Mouse (Mus musculus): ENCODE results near the gene 1810010D01Rik.

1810010D01Rik gene

GRCm38 (mm10) chr7:145215476-145215875, 7.6 kb upstream of the 1810010D01Rik start:
- in situ Hi-C loops (cut with MboI, MseI), result no loop called here

- in situ Hi-C loops (cut with MboI, MseI), result no loop called here
Observed at GRCm38 (mm10) chr7:145211680-145212659, 4.1 kb upstream of the 1810010D01Rik start.

GRCm38 (mm10) chr7:145210477-145211070, 2.7 kb upstream of the 1810010D01Rik start:
- in situ Hi-C loops (cut with MboI, MseI), result no loop called here

GRCm38 (mm10) chr7:145206801-145207200, 1.1 kb downstream of the 1810010D01Rik start:
- in situ Hi-C loops (cut with MboI, MseI), result no loop called here

GRCm38 (mm10) chr7:145206056-145206610, 1.8 kb downstream of the 1810010D01Rik start:
- in situ Hi-C loops (cut with MboI, MseI), result no loop called here

- in situ Hi-C loops (cut with MboI, MseI), result no loop called here
Observed at GRCm38 (mm10) chr7:145205363-145205902, 2.5 kb downstream of the 1810010D01Rik start.

GRCm38 (mm10) chr7:145199711-145200110, 8.2 kb downstream of the 1810010D01Rik start:
- in situ Hi-C loops (cut with MboI, MseI), result loop anchor here (10.0 kb wide), 1 partner anchor 765 kb away; no protein-coding TSS in a partner anchor

GRCm38 (mm10) chr7:145198223-145198714, 9.7 kb downstream of the 1810010D01Rik start:
- in situ Hi-C loops (cut with MboI, MseI), result loop anchor here (10.0 kb wide), 1 partner anchor 763 kb away; no protein-coding TSS in a partner anchor

- in situ Hi-C loops (cut with MboI, MseI), result loop anchor here (10.0 kb wide), 1 partner anchor 763 kb away; no protein-coding TSS in a partner anchor
Observed at GRCm38 (mm10) chr7:145197711-145198110, 10.2 kb downstream of the 1810010D01Rik start.

GRCm38 (mm10) chr7:145197042-145197441, 10.9 kb downstream of the 1810010D01Rik start:
- in situ Hi-C loops (cut with MboI, MseI), result loop anchor here (10.0 kb wide), 1 partner anchor 762 kb away; no protein-coding TSS in a partner anchor

- in situ Hi-C loops (cut with MboI, MseI), result loop anchor here (10.0 kb wide), 1 partner anchor 762 kb away; no protein-coding TSS in a partner anchor
Observed at GRCm38 (mm10) chr7:145196340-145196739, 11.6 kb downstream of the 1810010D01Rik start.

- in situ Hi-C loops (cut with MboI, MseI), result loop anchor here (10.0 kb wide), 1 partner anchor 761 kb away; no protein-coding TSS in a partner anchor
Observed at GRCm38 (mm10) chr7:145195186-145195927, 12.6 kb downstream of the 1810010D01Rik start.

- in situ Hi-C loops (cut with MboI, MseI), result loop anchor here (10.0 kb wide), 1 partner anchor 760 kb away; no protein-coding TSS in a partner anchor
Observed at GRCm38 (mm10) chr7:145194455-145195161, 13.3 kb downstream of the 1810010D01Rik start.

- in situ Hi-C loops (cut with MboI, MseI), result loop anchor here (10.0 kb wide), 1 partner anchor 758 kb away; no protein-coding TSS in a partner anchor
Observed at GRCm38 (mm10) chr7:145192836-145193235, 15.1 kb downstream of the 1810010D01Rik start.

- in situ Hi-C loops (cut with MboI, MseI), result loop anchor here (10.0 kb wide), 1 partner anchor 756 kb away; no protein-coding TSS in a partner anchor
Observed at GRCm38 (mm10) chr7:145190520-145190919, 17.4 kb downstream of the 1810010D01Rik start.

- in situ Hi-C loops (cut with MboI, MseI), result no loop called here
Observed at GRCm38 (mm10) chr7:145189342-145189741, 18.6 kb downstream of the 1810010D01Rik start.

- in situ Hi-C loops (cut with MboI, MseI), result no loop called here
Observed at GRCm38 (mm10) chr7:145187802-145188201, 20.1 kb downstream of the 1810010D01Rik start.

- in situ Hi-C loops (cut with MboI, MseI), result no loop called here
Observed at GRCm38 (mm10) chr7:145182388-145182787, 25.5 kb downstream of the 1810010D01Rik start.

- in situ Hi-C loops (cut with MboI, MseI), result no loop called here
Observed at GRCm38 (mm10) chr7:145181376-145182034, 26.4 kb downstream of the 1810010D01Rik start.

Data from T-helper 1 cell (primary cell).